Mouse (Mus musculus) embryonic facial prominence, embryonic 13.5 days (tissue): ENCODE measurements around the gene Drosha. TPM values are rescaled to one million over a fixed set of nuclear protein-coding genes. Genes with fewer than 3 reads are reported as not detected.
"Not testable (repeated sequence)": the region's sequence is repeated elsewhere in the genome, so short reads cannot be mapped to it uniquely, and the experiment has no call there.

Source experiments
- ATAC-seq: fragments of 200-750 bp; cut with Nextera tagmentation; 2 replicates; pipeline ENCODE4 v1.8.0; 2017; ENCODE audit warnings: low read depth; ENCODE audit not compliant: insufficient number of reproducible peaks, insufficient read depth, low FRiP score, low TSS enrichment
- H3K27ac ChIP-seq: fragments of 300-500 bp; sonication (generic); 2 replicates; pipeline ENCODE4 v1.5.1; 2015; ENCODE audit warnings: moderate library complexity, mild to moderate bottlenecking, inconsistent platforms
- H3K27me3 ChIP-seq: fragments of 300-500 bp; sonication (generic); 2 replicates; pipeline ENCODE4 v1.6.1; 2015; ENCODE audit warnings: mild to moderate bottlenecking, inconsistent platforms
- H3K36me3 ChIP-seq: fragments of 300-500 bp; sonication (generic); 2 replicates; pipeline ENCODE4 v1.6.1; 2015; ENCODE audit warnings: mild to moderate bottlenecking, inconsistent platforms
- H3K4me1 ChIP-seq: fragments of 300-500 bp; sonication (generic); 2 replicates; pipeline ENCODE4 v1.6.1; 2015; ENCODE audit warnings: inconsistent platforms
- H3K4me2 ChIP-seq: fragments of 300-500 bp; sonication (generic); 2 replicates; pipeline ENCODE4 v1.6.1; 2015; ENCODE audit warnings: moderate library complexity, mild to moderate bottlenecking, inconsistent platforms
- H3K4me3 ChIP-seq: fragments of 300-500 bp; sonication (generic); 2 replicates; pipeline ENCODE4 v1.5.1; 2015; ENCODE audit warnings: mild to moderate bottlenecking, inconsistent platforms
- H3K9ac ChIP-seq: fragments of 300-500 bp; sonication (generic); 2 replicates; pipeline ENCODE4 v1.6.1; 2015; ENCODE audit warnings: mild to moderate bottlenecking, inconsistent platforms
- H3K9me3 ChIP-seq: fragments of 300-500 bp; sonication (generic); 2 replicates; pipeline ENCODE4 v1.6.1; 2016; ENCODE audit warnings: inconsistent platforms
- WGBS: fragments of 180-500 bp; shearing (Covaris S2); methylation state at CpG from one replicate; pipeline ENCODE4 v1.1.7; 2015; ENCODE audit warnings: mixed read lengths; 5-methylcytosine and 5-hydroxymethylcytosine counted together
- polyA plus RNA-seq: library from polyadenylated mRNA; unstranded; fragments of >200 nt; fragmentation: Nextera tagmentation; extraction: Ambion mirVana; gene quantifications from 2 replicates; pipeline ENCODE4 v1.2.1, GENCODE M21; 2015

Drosha gene
- 46.5 and 54.2 TPM in 2 replicates for polyA plus RNA-seq

DNA sequence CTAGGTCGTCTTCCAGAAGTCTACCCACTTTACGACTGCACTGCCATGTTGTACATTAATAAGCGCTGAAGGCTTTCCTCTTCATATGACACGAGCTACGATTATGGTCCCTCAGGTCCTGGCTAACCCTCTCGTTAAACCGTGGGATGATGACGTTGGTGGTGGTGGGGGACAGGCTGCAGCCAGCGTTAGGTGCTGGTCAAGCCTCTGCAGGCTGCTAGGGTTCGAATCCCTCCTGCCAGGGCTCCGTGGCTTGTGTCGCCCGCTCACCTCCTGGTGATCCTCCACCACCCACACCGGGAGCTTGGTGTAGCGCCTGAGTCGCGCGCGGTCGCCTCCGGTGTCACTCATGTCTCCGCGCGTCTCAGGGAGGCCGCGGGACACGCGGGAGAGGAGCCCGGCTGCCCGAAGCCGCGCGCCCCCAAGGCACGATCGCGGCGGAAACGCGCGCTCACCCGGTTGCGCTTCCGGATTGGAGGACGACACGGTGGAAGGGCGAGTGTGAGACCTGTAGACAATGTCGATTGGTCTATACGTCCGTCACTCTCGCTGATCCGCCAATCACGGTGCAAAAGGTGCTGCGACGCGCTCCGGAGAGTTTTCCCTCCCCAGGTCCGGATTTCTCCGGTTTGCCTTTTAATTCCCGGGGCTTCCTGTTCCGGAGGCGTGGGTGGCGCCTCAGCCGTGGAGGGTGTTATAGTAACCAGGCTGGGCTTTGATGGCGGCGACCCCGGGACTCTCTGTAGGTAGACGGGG lies at the start of gene Drosha, which contains the start of gene 6030458C11Rik:
TSS of gene Drosha (plus strand) at position 619 of the 756 bp plus-strand sequence.
TSS of gene 6030458C11Rik (minus strand) at position 453 of the 756 bp plus-strand sequence.
- ATAC-seq, result peak; percentile 100
- peak within 1 kb of the TSS; percentile 74 for H3K4me2 ChIP-seq
- H3K27ac ChIP-seq, result peak within 1 kb of the TSS; percentile 80
- no peaks in the 10 kb centered on the region for H3K27me3 ChIP-seq
- WGBS, result under 1% methylated on average over 67 of the region's 67 CpGs
- H3K4me1 ChIP-seq, result peaks cover 27% of the 10 kb centered on the region
- H3K9ac ChIP-seq, result peak within 1 kb of the TSS; percentile 87
- peak within 1 kb of the TSS; percentile 72 for H3K4me3 ChIP-seq
- peaks cover 51% of the 10 kb centered on the region for H3K36me3 ChIP-seq
- no peaks in the 10 kb centered on the region for H3K9me3 ChIP-seq

GRCm38 (mm10) chr15:12781296-12781695 lies 43.3 kb upstream of the Drosha start:
- no peak for ATAC-seq
- Histone ChIP-seq H3K4me3 (no peak overlapping the region), H3K27ac (no peak overlapping the region), H3K4me2 (no peak overlapping the region), H3K27me3 (no peaks in the 10 kb centered on the region), H3K36me3 (no peaks in the 10 kb centered on the region), H3K9me3 (no peaks in the 10 kb centered on the region), H3K9ac (no peak overlapping the region), H3K4me1 (no peaks in the 10 kb centered on the region)
- WGBS, result 84% methylated on average over 6 of the region's 6 CpGs

DNA sequence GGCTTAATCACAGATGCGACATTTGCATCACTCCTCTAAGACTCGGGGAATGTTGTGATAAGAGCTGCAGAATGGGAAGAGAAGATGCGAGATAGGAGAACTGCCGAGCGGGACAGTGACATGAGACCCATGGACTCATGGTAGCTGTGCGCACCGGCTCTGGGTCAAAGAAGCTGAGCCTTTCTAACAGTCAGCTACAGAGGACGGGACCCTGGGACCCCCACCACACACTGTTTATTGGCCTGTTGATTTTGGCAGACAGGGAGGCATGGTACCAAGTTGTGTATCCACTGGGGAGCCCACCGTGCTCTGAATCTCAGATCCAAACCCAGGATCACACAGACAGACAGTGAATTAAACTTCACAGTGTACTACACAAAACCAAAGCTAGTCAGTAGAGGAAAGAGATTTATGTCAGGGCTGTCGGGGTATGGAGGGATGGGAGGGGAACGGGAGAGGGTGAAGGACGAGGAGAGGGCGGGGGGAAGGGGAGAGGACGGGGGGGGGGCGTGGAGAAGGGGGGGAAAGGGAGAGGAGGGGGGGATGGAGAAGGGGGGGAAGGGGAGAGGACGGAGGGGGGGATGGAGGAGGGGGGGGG lies 42.8 kb upstream of the Drosha start:
- Histone ChIP-seq H3K4me1 (no peaks in the 10 kb centered on the region), H3K27ac (no peak overlapping the region), H3K9me3 (no peaks in the 10 kb centered on the region), H3K4me2 (no peak overlapping the region), H3K4me3 (no peak overlapping the region), H3K27me3 (no peaks in the 10 kb centered on the region), H3K36me3 (no peaks in the 10 kb centered on the region), H3K9ac (no peak overlapping the region)
- no peak for ATAC-seq
- 74% methylated on average over 11 of the region's 16 CpGs for WGBS

GRCm38 (mm10) chr15:12788536-12788935 lies 36.1 kb upstream of the Drosha start:
- WGBS, result 75% methylated on average over 5 of the region's 5 CpGs
- ATAC-seq, result no peak
- H3K36me3 ChIP-seq, result no peaks in the 10 kb centered on the region

GRCm38 (mm10) chr15:12789406-12789867 lies 35.2 kb upstream of the Drosha start:
- no peak overlapping the region for H3K4me2 ChIP-seq
- no peak overlapping the region for H3K27ac ChIP-seq
- no peaks in the 10 kb centered on the region for H3K36me3 ChIP-seq
- H3K27me3 ChIP-seq, result no peaks in the 10 kb centered on the region
- H3K9ac ChIP-seq, result no peak overlapping the region
- H3K9me3 ChIP-seq, result no peaks in the 10 kb centered on the region
- 35% methylated on average over 10 of the region's 10 CpGs for WGBS
- peaks cover 5% of the 10 kb centered on the region; the same call in 1 of the 2 replicates for H3K4me1 ChIP-seq
- ATAC-seq, result no peak
- no peak overlapping the region for H3K4me3 ChIP-seq

More at GRCm38 (mm10) chr15:12788536-12788935, 36.1 kb upstream of the Drosha start:
- Histone ChIP-seq H3K27me3 (no peaks in the 10 kb centered on the region), H3K9ac (no peak overlapping the region), H3K27ac (no peak overlapping the region), H3K4me2 (no peak overlapping the region), H3K4me3 (no peak overlapping the region), H3K9me3 (no peaks in the 10 kb centered on the region), H3K4me1 (peaks cover 5% of the 10 kb centered on the region; the same call in 1 of the 2 replicates)

DNA sequence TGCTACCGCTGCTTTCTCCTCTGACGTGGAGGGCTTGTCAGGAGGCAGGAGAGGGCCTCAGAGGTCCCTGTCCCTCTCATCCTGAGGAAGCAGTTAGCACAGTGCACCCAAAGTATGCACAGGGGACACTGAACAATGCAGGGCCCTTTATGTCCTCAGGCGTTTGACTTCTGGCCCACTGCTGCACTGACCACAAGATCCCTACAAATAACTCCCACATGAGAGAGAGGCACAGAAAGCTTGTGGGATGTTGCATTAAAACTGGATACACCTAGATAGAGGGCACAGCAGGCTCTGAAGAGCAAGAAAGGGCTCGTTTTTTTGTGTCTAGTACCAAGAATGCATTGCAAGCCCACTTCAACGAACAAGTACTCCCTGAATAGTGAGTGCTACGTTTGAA lies 30.3 kb upstream of the Drosha start:
- ATAC-seq, result no peak
- no peaks in the 10 kb centered on the region; the same call in 1 of the 2 replicates for H3K27me3 ChIP-seq
- H3K9ac ChIP-seq, result no peak overlapping the region
- 49% methylated on average over 6 of the region's 6 CpGs for WGBS
- H3K4me1 ChIP-seq, result peaks cover 4% of the 10 kb centered on the region; the same call in 1 of the 2 replicates
- no peaks in the 10 kb centered on the region for H3K36me3 ChIP-seq
- H3K9me3 ChIP-seq, result no peaks in the 10 kb centered on the region
- no peak overlapping the region for H3K4me2 ChIP-seq
- no peak overlapping the region for H3K4me3 ChIP-seq
- H3K27ac ChIP-seq, result no peak overlapping the region

- WGBS, result 0% methylated on average over 2 of the region's 2 CpGs
Measured at GRCm38 (mm10) chr15:12795457-12795894, 29.1 kb upstream of the Drosha start.

GRCm38 (mm10) chr15:12795909-12796470 lies 28.6 kb upstream of the Drosha start:
- H3K9ac ChIP-seq, result no peak overlapping the region
- ATAC-seq, result no peak
- WGBS, result 43% methylated on average over 13 of the region's 13 CpGs
- H3K27ac ChIP-seq, result no peak overlapping the region
- no peaks in the 10 kb centered on the region for H3K36me3 ChIP-seq
- no peaks in the 10 kb centered on the region for H3K9me3 ChIP-seq
- no peaks in the 10 kb centered on the region for H3K4me1 ChIP-seq
- H3K4me2 ChIP-seq, result no peak overlapping the region
- no peaks in the 10 kb centered on the region; the same call in 1 of the 2 replicates for H3K27me3 ChIP-seq
- no peak overlapping the region for H3K4me3 ChIP-seq

More at GRCm38 (mm10) chr15:12795457-12795894, 29.1 kb upstream of the Drosha start:
- no peak overlapping the region for H3K27ac ChIP-seq
- no peaks in the 10 kb centered on the region; the same call in 1 of the 2 replicates for H3K27me3 ChIP-seq
- H3K4me3 ChIP-seq, result no peak overlapping the region
- no peaks in the 10 kb centered on the region for H3K4me1 ChIP-seq
- ATAC-seq, result no peak
- no peak overlapping the region for H3K4me2 ChIP-seq
- H3K9me3 ChIP-seq, result no peaks in the 10 kb centered on the region
- H3K36me3 ChIP-seq, result no peaks in the 10 kb centered on the region
- H3K9ac ChIP-seq, result no peak overlapping the region

DNA sequence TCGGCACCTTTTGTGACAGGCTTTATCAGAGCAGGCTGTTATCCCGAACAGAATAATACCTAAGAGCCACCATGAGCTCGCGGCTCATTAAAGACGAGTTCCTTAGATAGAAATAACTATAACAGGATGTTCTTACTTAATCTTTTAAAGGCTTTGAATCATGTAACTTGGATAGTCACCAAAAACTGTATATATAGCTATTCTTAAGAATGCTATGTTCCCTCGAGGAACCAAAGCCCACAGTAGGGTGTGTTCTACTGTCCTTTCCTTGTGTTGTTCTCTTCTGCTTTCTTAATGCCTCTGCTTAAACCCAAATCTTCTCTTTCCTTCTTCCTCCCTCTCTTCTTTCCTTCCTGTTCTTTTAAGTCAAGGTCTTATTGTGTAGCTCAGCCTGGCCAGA lies 26.6 kb upstream of the Drosha start:
- ATAC-seq, result no peak
- H3K27ac ChIP-seq, result no peak overlapping the region
- H3K36me3 ChIP-seq, result no peaks in the 10 kb centered on the region
- 82% methylated on average over 6 of the region's 6 CpGs for WGBS
- H3K4me1 ChIP-seq, result no peaks in the 10 kb centered on the region
- H3K4me3 ChIP-seq, result no peak overlapping the region
- H3K27me3 ChIP-seq, result no peaks in the 10 kb centered on the region; the same call in 1 of the 2 replicates
- no peaks in the 10 kb centered on the region for H3K9me3 ChIP-seq
- H3K4me2 ChIP-seq, result no peak overlapping the region
- no peak overlapping the region for H3K9ac ChIP-seq

DNA sequence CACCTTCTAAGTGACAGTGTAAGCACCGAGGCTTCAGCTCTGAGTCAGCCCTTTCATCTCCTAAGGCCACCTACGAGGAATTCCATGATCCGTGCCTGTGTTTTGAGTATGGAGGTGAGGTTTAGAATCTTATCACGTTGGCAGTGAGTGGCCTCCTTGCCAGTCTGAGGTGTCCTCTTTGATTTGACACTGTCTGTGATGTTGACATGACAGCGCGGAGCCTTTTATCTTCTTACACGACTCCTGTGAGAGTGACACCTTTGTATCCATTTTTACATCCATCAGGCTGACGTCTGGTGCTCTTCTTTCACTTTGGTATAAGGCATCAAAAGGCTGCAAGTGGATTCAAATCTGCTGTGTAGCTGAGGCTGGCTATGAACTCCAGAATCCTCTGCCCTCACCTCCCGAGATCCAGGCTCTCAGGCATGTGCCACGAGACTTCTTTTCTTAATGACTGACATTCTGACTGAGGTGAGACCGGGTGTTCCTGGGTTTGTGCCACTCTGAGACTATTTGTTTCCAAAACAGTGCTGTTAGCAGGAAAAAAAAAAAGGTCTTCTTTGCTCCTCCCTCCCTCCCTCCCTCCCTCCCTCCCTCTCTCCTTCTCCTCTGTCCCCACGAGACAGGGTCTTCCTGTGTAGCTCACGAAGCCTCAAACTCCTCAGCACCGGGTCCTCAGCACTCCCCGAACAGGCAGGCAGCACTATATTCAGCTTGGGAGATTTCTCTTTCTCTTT lies 24.0 kb upstream of the Drosha start:
- H3K27me3 ChIP-seq, result no peaks in the 10 kb centered on the region; the same call in 1 of the 2 replicates
- no peak for ATAC-seq
- H3K4me1 ChIP-seq, result no peaks in the 10 kb centered on the region
- H3K27ac ChIP-seq, result no peak overlapping the region
- H3K9ac ChIP-seq, result no peak overlapping the region
- H3K36me3 ChIP-seq, result no peaks in the 10 kb centered on the region
- 0 out of 2 replicates have a peak overlapping the region, but pooled peaks have one; percentile 11 for H3K4me2 ChIP-seq
- H3K9me3 ChIP-seq, result no peaks in the 10 kb centered on the region
- H3K4me3 ChIP-seq, result no peak overlapping the region
- WGBS, result 53% methylated on average over 15 of the region's 15 CpGs

DNA sequence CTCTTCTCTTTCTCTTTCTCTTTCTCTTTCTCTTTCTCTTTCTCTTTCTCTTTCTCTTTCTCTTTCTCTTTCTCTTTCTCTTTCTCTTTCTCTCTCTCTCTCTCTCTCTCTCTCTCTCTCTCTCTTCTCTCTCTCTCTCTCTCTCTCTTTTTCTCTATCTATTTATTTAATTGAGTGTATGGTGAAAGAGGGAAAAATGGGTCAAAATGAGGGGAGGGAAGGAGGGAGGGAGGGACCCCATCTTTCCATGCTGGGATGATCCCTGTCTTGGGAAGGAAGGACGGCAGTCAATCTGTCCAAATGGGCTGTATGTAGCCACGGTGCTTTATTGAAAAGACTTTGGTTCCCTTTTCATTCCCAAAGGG lies 23.5 kb upstream of the Drosha start:
- H3K36me3 ChIP-seq, H3K9ac ChIP-seq, H3K4me2 ChIP-seq, H3K27me3 ChIP-seq, ATAC-seq, H3K4me3 ChIP-seq, H3K27ac ChIP-seq, H3K9me3 ChIP-seq, H3K4me1 ChIP-seq: not testable (repeated sequence)
- WGBS, result 78% methylated on average over 2 of the region's 2 CpGs
